Mouse (Mus musculus) embryonic fibroblast, embryonic 13.5 days (primary cell): Measurements from ENCODE around the gene Anapc15-ps. TPM values are rescaled to one million over a fixed set of nuclear protein-coding genes. Genes with fewer than 3 reads are reported as not detected.

Source experiments
- H3K27ac ChIP-seq: 2 replicates; pipeline ENCODE4 v1.5.1; 2012; ENCODE audit warnings: low read length, control low read depth, inconsistent platforms; ENCODE audit not compliant: insufficient read depth
- H3K4me1 ChIP-seq: 2 replicates; pipeline ENCODE4 v1.6.1; 2011; ENCODE audit warnings: low read length; ENCODE audit not compliant: control insufficient read depth, insufficient read depth
- H3K4me3 ChIP-seq: 2 replicates; pipeline ENCODE4 v1.5.1; 2011; ENCODE audit warnings: mild to moderate bottlenecking, control low read depth, low read length; ENCODE audit not compliant: insufficient read depth
- CTCF ChIP-seq: IDR thresholded peaks from 2 replicates; pipeline ENCODE4 v1.5.1; 2011; ENCODE audit warnings: mild to moderate bottlenecking, control low read depth, low read length, moderate library complexity, borderline replicate concordance; ENCODE audit not compliant: insufficient read depth
- POLR2A ChIP-seq: IDR thresholded peaks from 2 replicates; pipeline ENCODE4 v1.6.1; 2011; ENCODE audit warnings: low read depth, mild to moderate bottlenecking, control low read depth, low read length, moderate library complexity
- polyA plus RNA-seq: library from polyadenylated mRNA; stranded (reverse); fragments of >200 nt; gene quantifications from 2 replicates; pipeline ENCODE4 v1.2.4, GENCODE M21; 2011; ENCODE audit warnings: low read depth; ENCODE audit not compliant: missing spikeins, insufficient read length

Anapc15-ps gene
- polyA plus RNA-seq, 1 experiment, result not detected

DNA sequence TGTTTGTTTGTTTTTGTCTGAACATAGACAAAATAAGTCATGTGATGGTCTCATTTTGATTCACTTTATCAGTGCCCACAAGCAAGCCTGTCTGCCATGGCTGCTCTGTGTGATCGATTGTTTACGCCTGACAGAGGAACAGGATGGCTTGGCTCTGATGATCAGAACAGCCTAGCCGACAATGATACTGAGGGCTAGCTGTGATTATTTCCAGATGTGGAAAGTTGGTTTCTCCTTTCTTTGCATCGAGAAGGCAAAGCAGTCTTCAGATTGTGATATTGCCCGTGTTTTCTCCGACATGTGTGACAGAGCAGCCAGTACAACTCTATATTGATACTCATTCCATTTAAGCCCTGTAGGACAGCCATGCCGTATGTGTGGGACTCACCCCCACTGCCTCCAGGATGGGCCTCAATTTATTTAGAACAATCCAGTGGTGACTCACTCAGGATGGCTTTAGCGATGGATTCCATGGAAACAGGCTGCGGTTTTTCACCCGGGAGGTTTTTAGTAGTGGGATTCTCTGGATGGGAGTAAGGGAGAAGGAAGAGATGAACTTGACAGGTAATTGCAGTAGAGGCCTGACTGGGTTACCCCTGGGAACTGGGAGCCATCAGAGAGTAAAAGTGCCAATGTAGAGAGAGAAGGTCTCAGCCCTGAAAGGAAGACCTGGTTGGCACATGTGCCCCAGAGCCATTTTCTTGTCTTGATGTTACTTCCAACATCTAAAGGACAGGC is 36.1 kb upstream of the Anapc15-ps start:
- no peak for TF ChIP-seq CTCF
- TF ChIP-seq POLR2A, result no peak
- peaks cover 30% of the 10 kb centered on the region for H3K4me1 ChIP-seq
- peak overlapping the region; percentile 84 for H3K27ac ChIP-seq
- H3K4me3 ChIP-seq, result no peak overlapping the region

DNA sequence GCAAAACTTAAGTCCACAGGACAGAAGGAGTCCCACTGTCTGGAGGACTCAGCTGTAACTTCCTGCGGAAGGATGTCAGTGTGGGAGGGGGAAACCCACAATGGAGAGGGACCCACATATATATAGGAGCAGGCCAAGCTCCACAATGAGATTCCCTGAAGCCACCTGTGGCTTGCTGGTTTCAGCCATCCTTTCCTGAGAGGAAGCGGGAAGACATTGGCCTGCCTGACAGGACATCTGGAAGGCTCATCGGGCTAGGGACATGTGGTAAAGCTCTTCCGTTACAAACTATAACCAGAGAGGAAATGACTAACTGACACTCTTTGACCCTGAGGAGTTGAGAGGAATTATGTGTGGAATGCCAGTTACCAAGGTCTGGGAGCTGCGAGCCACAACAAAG is 34.8 kb upstream of the Anapc15-ps start:
- Histone ChIP-seq H3K27ac (peak overlapping the region; percentile 54), H3K4me1 (peaks cover 30% of the 10 kb centered on the region), H3K4me3 (no peak overlapping the region)
- no peak for TF ChIP-seq CTCF
- TF ChIP-seq POLR2A, result no peak

DNA sequence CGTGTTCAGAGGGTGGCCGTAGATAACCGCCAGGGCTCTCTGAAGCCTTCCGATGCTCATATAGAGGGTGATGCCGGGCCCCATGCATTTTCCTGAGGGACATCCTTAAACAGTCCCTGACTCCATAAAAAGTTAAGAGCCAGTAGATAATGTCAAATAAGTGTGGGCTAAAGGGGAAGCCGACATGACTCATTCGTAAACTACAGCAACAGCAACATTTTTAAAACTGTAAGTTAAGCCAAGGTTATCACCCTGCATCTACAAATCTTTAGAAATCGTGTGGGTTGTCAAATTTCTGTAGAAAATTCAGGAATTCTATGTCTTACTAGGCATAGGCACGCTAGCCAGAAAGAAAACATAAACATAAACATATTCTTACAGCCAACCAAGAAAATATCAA is 33.6 kb upstream of the Anapc15-ps start:
- Histone ChIP-seq H3K4me1 (peaks cover 24% of the 10 kb centered on the region), H3K27ac (no peak overlapping the region), H3K4me3 (no peak overlapping the region)
- TF ChIP-seq POLR2A (no peak), CTCF (no peak)

DNA sequence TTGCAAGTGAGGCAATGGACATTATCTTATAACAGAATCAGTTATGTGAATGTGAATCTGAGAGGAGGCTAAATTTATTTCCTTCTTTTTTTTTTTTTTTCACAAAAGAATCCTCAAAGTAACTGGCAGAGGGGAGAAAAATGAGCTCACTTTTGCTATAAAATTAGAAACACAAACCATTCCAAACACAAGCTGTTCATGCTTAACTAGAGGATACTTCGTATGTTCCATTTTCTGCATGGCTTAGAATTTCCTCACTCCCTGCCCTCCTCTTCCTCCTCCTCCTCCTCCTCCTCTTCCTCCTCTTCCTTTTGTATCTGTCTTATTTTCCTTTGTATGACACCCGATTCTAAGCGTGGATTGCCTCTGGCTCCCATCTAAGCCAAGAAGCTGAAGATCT is 32.5 kb upstream of the Anapc15-ps start:
- Histone ChIP-seq H3K27ac (no peak overlapping the region), H3K4me3 (no peak overlapping the region), H3K4me1 (peaks cover 19% of the 10 kb centered on the region)
- TF ChIP-seq POLR2A (no peak), CTCF (no peak)

DNA sequence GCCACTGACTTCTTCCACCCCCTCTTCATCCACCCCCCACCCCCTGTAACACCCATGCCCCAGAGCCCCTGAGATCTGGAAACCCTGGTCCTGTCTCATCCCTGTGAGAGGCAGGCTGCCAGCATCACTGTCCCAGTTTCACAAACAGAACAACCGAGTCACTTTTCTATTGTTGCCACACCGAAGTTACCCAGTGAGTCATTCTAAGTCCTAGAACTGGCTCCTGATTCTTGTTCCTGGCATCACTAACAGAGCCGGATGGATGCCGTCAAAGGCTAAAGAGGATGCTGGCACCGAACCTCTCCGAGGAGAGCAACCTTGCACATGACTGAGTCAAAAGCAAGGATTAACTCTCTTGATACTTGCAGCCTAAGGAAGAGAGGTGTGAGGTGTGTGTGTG is 31.6 kb upstream of the Anapc15-ps start:
- TF ChIP-seq POLR2A (no peak), CTCF (no peak)
- H3K27ac ChIP-seq, result no peak overlapping the region
- no peak overlapping the region for H3K4me3 ChIP-seq
- peaks cover 15% of the 10 kb centered on the region for H3K4me1 ChIP-seq

DNA sequence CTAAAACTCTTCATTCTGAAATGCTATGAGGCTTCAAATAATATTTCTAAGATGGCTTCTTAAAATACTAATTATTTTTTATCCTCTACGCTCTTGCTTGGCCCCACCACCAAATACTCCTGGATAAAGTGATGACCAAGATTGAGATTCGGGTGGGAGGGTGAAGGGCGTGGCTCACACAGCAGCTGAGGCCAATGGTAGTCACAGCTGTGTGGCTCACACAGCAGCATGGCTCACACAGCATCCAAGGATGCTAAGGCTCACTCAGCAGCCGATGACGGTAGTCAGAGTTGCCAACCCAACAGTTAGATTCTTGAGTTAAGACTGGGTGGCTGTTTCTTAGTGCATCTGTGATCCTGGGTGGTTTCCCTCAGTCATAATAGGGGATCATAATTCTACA is 30.5 kb upstream of the Anapc15-ps start:
- Histone ChIP-seq H3K4me1 (peaks cover 10% of the 10 kb centered on the region), H3K27ac (no peak overlapping the region), H3K4me3 (no peak overlapping the region)
- TF ChIP-seq CTCF, result no peak
- no peak for TF ChIP-seq POLR2A

DNA sequence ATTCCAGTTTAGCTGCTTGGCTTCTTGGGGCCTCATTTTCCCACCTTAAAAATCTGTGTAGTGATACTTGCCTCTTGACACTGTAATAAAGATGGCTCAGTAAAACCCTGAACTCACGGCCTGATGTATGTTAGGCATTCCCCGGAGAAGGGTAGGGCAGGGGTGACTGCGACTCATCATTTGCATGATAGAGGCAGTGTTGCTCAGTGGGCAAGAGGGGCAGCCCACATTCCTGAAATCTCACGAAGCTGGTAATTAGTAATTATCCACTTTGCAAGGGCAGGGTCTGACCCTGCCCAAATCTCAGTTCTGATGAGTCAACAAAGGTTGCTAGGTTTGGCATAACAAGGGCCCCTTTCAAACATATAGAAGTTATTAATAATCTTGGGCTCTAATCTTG is 27.2 kb upstream of the Anapc15-ps start:
- TF ChIP-seq CTCF (no peak), POLR2A (no peak)
- Histone ChIP-seq H3K4me1 (no peaks in the 10 kb centered on the region; the same call in 1 of the 2 replicates), H3K4me3 (no peak overlapping the region), H3K27ac (no peak overlapping the region)

DNA sequence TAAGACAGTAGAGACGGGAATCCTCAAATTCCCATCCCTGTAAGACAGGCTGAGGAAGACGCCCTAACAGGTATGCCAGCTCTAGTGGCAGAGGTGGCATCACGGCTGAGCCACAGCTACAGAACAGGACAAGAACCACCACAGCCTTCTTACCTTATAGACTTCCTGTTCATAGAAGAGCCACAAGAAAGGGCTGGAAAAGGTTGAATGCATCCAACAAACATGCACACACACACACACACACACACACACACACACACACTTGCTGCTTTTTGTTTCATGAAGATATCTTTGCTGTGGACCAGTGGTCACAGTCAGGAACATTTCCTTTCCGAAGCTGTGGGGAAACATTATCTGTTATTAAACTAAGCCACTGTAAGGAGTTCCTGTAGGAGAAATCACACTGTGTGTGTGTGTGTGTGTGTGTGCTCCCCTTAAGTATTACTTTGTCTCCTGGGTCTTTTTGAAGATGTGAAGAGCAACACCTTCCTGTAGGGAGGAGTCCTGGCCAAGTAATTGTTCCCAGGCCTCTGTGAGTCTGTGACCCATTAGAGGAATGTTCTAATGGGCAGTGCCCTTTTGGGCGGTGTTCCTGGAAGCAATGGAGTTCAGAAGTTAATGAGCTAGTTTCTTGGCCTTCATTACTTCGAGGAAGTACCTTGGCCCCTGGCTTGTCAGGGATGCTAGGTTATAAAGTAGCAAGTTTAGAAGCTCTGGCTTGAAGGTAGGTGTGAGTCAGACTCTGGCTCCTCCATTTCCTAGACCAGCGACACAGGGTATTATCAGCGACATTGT is 25.9 kb upstream of the Anapc15-ps start:
- H3K4me1 ChIP-seq, result no peaks in the 10 kb centered on the region; the same call in 1 of the 2 replicates
- no peak overlapping the region for H3K27ac ChIP-seq
- no peak overlapping the region for H3K4me3 ChIP-seq
- TF ChIP-seq CTCF (no peak), POLR2A (no peak)

DNA sequence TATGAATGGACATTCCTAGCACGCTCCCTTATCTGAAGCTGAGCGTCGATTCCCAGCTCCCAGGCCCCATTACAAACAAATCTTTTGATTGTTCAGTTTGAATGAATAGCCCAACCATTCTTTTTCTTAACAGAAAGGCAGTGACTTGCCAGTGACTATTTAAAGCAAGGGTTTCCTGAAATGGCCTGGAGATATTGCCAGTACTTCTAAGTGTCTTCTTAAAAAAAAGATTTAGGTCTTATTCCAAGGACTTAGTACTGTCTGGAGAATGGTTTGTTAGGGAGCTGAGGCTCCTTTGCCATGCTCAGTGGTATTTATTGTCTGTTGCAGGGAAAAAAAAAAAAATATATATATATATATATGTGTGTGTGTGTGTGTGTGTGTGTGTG is 23.0 kb upstream of the Anapc15-ps start:
- Histone ChIP-seq H3K4me1 (no peaks in the 10 kb centered on the region; the same call in 1 of the 2 replicates), H3K4me3 (no peak overlapping the region), H3K27ac (no peak overlapping the region)
- TF ChIP-seq CTCF, result no peak
- no peak for TF ChIP-seq POLR2A

DNA sequence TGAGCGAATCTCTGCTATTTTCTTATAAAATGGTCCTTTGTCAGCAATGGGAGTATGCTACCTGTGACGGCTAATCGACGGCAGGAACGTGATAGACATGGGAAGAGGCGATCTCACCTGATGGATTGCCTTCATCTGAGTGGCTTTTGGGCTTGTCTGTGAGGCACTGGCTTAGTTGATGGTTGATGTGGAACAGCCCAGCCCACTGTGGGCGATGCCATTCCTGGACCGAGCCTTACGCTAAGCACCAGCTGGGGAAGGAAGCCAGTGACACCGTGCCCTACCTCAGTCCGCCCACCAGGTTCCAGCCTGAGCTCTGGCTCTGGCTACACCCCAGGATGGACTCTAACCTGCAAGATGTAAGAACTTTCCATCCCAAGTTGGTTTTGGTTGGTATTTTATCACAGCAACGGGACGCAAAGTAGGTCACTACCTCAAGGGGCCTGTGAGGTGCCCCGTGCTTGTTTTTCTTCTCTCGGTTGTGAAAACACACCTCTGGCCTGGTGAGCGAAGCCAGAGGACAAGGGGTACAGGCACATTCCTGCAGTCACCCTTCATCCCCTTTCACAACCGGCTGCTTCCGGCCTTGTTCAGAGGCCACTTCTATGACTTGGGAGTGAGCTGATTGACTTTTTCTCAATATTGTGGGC is 22.5 kb upstream of the Anapc15-ps start:
- no peak overlapping the region for H3K27ac ChIP-seq
- no peaks in the 10 kb centered on the region for H3K4me1 ChIP-seq
- no peak overlapping the region for H3K4me3 ChIP-seq
- no peak for TF ChIP-seq POLR2A
- TF ChIP-seq CTCF, result no peak
